Mouse (Mus musculus): Measurements from ENCODE around the gene Rnf166. TPM values are rescaled to one million over a fixed set of nuclear protein-coding genes. Genes with fewer than 3 reads are reported as not detected.

Rnf166 gene
- polyA plus RNA-seq, 1 experiment: 1.8 TPM

GRCm38 (mm10) chr8:122512392-122512791, 36.5 kb upstream of the Rnf166 start:
- H3K36me3 ChIP-seq (ENCODE audit: control insufficient read depth): peaks cover 100% of the 10 kb centered on the region
- H3K4me1 ChIP-seq (ENCODE audit: control insufficient read depth): peaks cover 72% of the 10 kb centered on the region
- no peak for TF ChIP-seq GATA1 (IDR thresholded peaks at IDR 0.05; ENCODE audit: low read length)
- no peak for TF ChIP-seq TAL1 (IDR thresholded peaks at IDR 0.05; ENCODE audit: low read length)

DNA sequence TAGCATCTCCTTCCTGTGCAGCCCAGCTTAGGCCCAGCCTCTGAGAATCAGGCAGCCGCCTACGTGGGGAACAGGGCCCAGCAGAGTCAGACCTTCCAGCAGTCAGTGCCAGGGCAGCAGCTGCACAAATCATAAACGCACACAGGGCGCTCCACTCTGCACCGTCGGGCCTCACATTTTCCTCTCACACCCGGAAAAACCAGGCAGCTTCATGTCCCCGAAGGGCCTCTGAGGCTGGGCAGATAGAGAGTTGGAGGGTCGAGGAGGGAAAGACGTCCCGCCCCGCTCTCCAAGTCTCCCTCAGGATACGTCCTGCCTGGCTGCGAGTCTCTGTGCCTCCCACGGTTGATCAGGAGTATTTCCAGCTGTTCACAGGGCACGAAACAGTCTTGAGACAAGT, 35.7 kb upstream of the Rnf166 start:
- H3K4me3 ChIP-seq (replicated peaks): no peak overlapping the region
- no peaks in the 10 kb centered on the region for H3K9me3 ChIP-seq (ENCODE audit: control insufficient read depth, low read length)
- TF ChIP-seq TAL1 (IDR thresholded peaks at IDR 0.05; ENCODE audit: low read length) (no peak), GATA1 (IDR thresholded peaks at IDR 0.05; ENCODE audit: low read length) (no peak)
- no peaks in the 10 kb centered on the region for H3K27me3 ChIP-seq (ENCODE audit: control insufficient read depth)
- peaks cover 100% of the 10 kb centered on the region for H3K36me3 ChIP-seq (ENCODE audit: control insufficient read depth)
- peaks cover 65% of the 10 kb centered on the region for H3K4me1 ChIP-seq (ENCODE audit: control insufficient read depth)

More at GRCm38 (mm10) chr8:122512392-122512791, 36.5 kb upstream of the Rnf166 start:
- Histone ChIP-seq H3K27me3 (ENCODE audit: control insufficient read depth) (no peaks in the 10 kb centered on the region), H3K9me3 (ENCODE audit: control insufficient read depth, low read length) (no peaks in the 10 kb centered on the region), H3K4me3 (replicated peaks) (no peak overlapping the region)

- TF ChIP-seq TAL1 (IDR thresholded peaks at IDR 0.05; ENCODE audit: low read length): no peak
- no peak for TF ChIP-seq GATA1 (IDR thresholded peaks at IDR 0.05; ENCODE audit: low read length)
- no peak overlapping the region for H3K4me3 ChIP-seq (replicated peaks)
- peaks cover 8% of the 10 kb centered on the region for H3K4me1 ChIP-seq (ENCODE audit: control insufficient read depth)
- no peaks in the 10 kb centered on the region; the same call in 1 of the 2 replicates for H3K27me3 ChIP-seq (ENCODE audit: control insufficient read depth)
- H3K36me3 ChIP-seq (ENCODE audit: control insufficient read depth): peaks cover 97% of the 10 kb centered on the region
- H3K9me3 ChIP-seq (ENCODE audit: control insufficient read depth, low read length): peaks cover 4% of the 10 kb centered on the region
These were observed 25.0 kb upstream of the Rnf166 start for GRCm38 (mm10) chr8:122500856-122501255.

GRCm38 (mm10) chr8:122497912-122498311, 22.0 kb upstream of the Rnf166 start:
- peaks cover 4% of the 10 kb centered on the region for H3K9me3 ChIP-seq (ENCODE audit: control insufficient read depth, low read length)
- no peak for TF ChIP-seq TAL1 (IDR thresholded peaks at IDR 0.05; ENCODE audit: low read length)
- no peak for TF ChIP-seq GATA1 (IDR thresholded peaks at IDR 0.05; ENCODE audit: low read length)
- H3K4me3 ChIP-seq (replicated peaks): no peak overlapping the region
- H3K4me1 ChIP-seq (ENCODE audit: control insufficient read depth): peaks cover 8% of the 10 kb centered on the region
- H3K36me3 ChIP-seq (ENCODE audit: control insufficient read depth): peaks cover 99% of the 10 kb centered on the region
- no peaks in the 10 kb centered on the region; the same call in 1 of the 2 replicates for H3K27me3 ChIP-seq (ENCODE audit: control insufficient read depth)

- no peak for TF ChIP-seq GATA1 (IDR thresholded peaks at IDR 0.05; ENCODE audit: low read length)
- TF ChIP-seq TAL1 (IDR thresholded peaks at IDR 0.05; ENCODE audit: low read length): no peak
- Histone ChIP-seq H3K27me3 (ENCODE audit: control insufficient read depth) (no peaks in the 10 kb centered on the region; the same call in 1 of the 2 replicates), H3K4me1 (ENCODE audit: control insufficient read depth) (peaks cover 8% of the 10 kb centered on the region), H3K4me3 (replicated peaks) (no peak overlapping the region), H3K36me3 (ENCODE audit: control insufficient read depth) (peaks cover 99% of the 10 kb centered on the region), H3K9me3 (ENCODE audit: control insufficient read depth, low read length) (peaks cover 4% of the 10 kb centered on the region)
These were observed 21.3 kb upstream of the Rnf166 start for GRCm38 (mm10) chr8:122497016-122497734.

DNA sequence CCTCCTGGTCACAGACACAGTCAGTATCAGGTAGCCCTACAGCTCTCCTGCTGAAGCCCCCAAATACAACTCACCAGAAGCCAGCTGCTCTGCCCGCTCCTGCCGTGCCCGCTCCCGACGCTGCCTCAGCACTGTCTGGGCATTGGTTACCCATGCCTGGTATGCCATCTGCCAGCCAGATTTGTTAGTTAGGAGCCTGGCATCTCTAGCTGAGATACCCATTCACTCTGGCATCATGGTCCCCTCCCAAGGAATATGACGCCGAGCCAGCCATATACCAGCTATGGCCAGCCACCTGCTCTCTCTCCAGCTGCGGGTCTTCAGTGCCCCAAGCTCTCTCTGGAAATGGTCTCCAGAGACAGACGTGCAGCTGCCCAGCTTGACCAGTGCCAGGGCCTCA, 12.5 kb upstream of the Rnf166 start:
- no peaks in the 10 kb centered on the region; the same call in 1 of the 2 replicates for H3K4me1 ChIP-seq (ENCODE audit: control insufficient read depth)
- H3K4me3 ChIP-seq (replicated peaks): no peak overlapping the region
- H3K9me3 ChIP-seq (ENCODE audit: control insufficient read depth, low read length): peaks cover 18% of the 10 kb centered on the region
- H3K36me3 ChIP-seq (ENCODE audit: control insufficient read depth): peaks cover 100% of the 10 kb centered on the region
- no peaks in the 10 kb centered on the region; the same call in 1 of the 2 replicates for H3K27me3 ChIP-seq (ENCODE audit: control insufficient read depth)
- TF ChIP-seq GATA1 (IDR thresholded peaks at IDR 0.05; ENCODE audit: low read length) (no peak), TAL1 (IDR thresholded peaks at IDR 0.05; ENCODE audit: low read length) (no peak)

DNA sequence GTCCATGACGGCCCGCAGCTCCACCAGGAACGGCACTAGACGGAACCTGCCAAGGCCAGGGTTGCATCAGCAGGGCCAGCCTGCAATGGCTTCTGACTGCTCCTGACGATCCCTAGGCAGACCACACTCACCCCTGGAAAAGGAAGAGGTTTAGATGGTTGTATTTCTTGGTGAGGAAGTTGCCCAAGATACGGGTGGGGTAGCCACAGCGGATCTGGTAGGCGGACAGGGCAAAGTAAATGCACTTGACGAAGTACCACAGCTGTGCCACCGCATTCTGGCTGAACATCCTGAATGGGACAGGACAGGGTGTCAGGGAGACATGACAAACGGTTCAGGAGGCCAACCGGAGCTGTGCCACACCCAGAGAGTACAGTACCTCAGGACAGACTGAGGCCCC, 9.0 kb upstream of the Rnf166 start:
- Histone ChIP-seq H3K4me1 (ENCODE audit: control insufficient read depth) (no peaks in the 10 kb centered on the region; the same call in 1 of the 2 replicates), H3K36me3 (ENCODE audit: control insufficient read depth) (peaks cover 100% of the 10 kb centered on the region), H3K4me3 (replicated peaks) (no peak overlapping the region), H3K9me3 (ENCODE audit: control insufficient read depth, low read length) (peaks cover 20% of the 10 kb centered on the region), H3K27me3 (ENCODE audit: control insufficient read depth) (no peaks in the 10 kb centered on the region; the same call in 1 of the 2 replicates)
- TF ChIP-seq TAL1 (IDR thresholded peaks at IDR 0.05; ENCODE audit: low read length): 0 out of 3 replicates have a peak, but pooled peaks have one; percentile 11
- no peak for TF ChIP-seq GATA1 (IDR thresholded peaks at IDR 0.05; ENCODE audit: low read length)

DNA sequence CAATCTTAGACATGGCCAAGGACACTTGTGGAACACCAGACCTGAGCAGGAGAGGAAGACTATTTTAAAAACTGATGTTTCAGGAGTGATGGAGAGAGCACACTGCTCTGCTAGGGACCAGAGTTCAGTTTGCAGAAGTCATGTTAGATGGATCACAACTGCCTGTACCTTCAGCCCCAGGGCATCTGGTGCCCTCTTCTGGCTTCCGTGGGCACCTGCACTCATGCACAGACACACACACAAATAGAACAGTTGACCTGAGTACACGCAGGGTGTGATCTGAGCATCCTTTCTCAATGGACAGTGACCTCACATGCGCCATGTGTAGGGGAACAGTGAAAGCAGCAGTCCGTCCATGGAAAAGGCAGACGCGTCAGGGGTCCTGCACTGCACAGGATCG, 8.0 kb upstream of the Rnf166 start:
- H3K9me3 ChIP-seq (ENCODE audit: control insufficient read depth, low read length): peaks cover 20% of the 10 kb centered on the region
- no peaks in the 10 kb centered on the region; the same call in 1 of the 2 replicates for H3K4me1 ChIP-seq (ENCODE audit: control insufficient read depth)
- TF ChIP-seq TAL1 (IDR thresholded peaks at IDR 0.05; ENCODE audit: low read length): no peak
- no peak for TF ChIP-seq GATA1 (IDR thresholded peaks at IDR 0.05; ENCODE audit: low read length)
- peaks cover 100% of the 10 kb centered on the region for H3K36me3 ChIP-seq (ENCODE audit: control insufficient read depth)
- H3K4me3 ChIP-seq (replicated peaks): no peak overlapping the region
- H3K27me3 ChIP-seq (ENCODE audit: control insufficient read depth): no peaks in the 10 kb centered on the region; the same call in 1 of the 2 replicates

- peaks cover 96% of the 10 kb centered on the region for H3K36me3 ChIP-seq (ENCODE audit: control insufficient read depth)
- peaks cover 5% of the 10 kb centered on the region for H3K4me1 ChIP-seq (ENCODE audit: control insufficient read depth)
- H3K27me3 ChIP-seq (ENCODE audit: control insufficient read depth): no peaks in the 10 kb centered on the region; the same call in 1 of the 2 replicates
- no peak overlapping the region for H3K4me3 ChIP-seq (replicated peaks)
- TF ChIP-seq GATA1 (IDR thresholded peaks at IDR 0.05; ENCODE audit: low read length) (no peak), TAL1 (IDR thresholded peaks at IDR 0.05; ENCODE audit: low read length) (no peak)
- H3K9me3 ChIP-seq (ENCODE audit: control insufficient read depth, low read length): peaks cover 20% of the 10 kb centered on the region
These were observed 6.6 kb upstream of the Rnf166 start for GRCm38 (mm10) chr8:122482448-122482847.

Data from erythroblast, embryonic 14.5 days (primary cell).